Mouse (Mus musculus) midbrain, embryonic 14.5 days (tissue): Measurements from ENCODE around the gene March6. TPM values are rescaled to one million over a fixed set of nuclear protein-coding genes. Genes with fewer than 3 reads are reported as not detected.

Experiments used
- ATAC-seq: fragments of 200-750 bp; cut with Nextera tagmentation; 2 replicates; pipeline ENCODE4 v1.8.0; 2017; ENCODE audit warnings: moderate number of reproducible peaks, moderate library complexity; ENCODE audit not compliant: low FRiP score, low TSS enrichment
- DNase-seq: peaks from one replicate; pipeline ENCODE4 v3.0.0-alpha.2; 2015
- H3K27ac ChIP-seq: fragments of 300-500 bp; sonication (generic); replicated peaks from 2 replicates; pipeline ENCODE4 v1.5.1; 2014; ENCODE audit warnings: mild to moderate bottlenecking, low read depth, low read length, moderate library complexity
- H3K27me3 ChIP-seq: fragments of 300-500 bp; sonication (generic); 2 replicates; pipeline ENCODE4 v1.6.1; 2014; ENCODE audit warnings: low read length, control low read depth, mixed read lengths; ENCODE audit not compliant: control insufficient read depth, insufficient read depth
- H3K36me3 ChIP-seq: fragments of 300-500 bp; sonication (generic); 2 replicates; pipeline ENCODE4 v1.6.1; 2014; ENCODE audit warnings: low read length, control low read depth; ENCODE audit not compliant: control insufficient read depth, insufficient read depth
- H3K4me1 ChIP-seq: fragments of 300-500 bp; sonication (generic); 2 replicates; pipeline ENCODE4 v1.6.1; 2014; ENCODE audit warnings: mild to moderate bottlenecking, antibody characterized with exemption, low read length, control low read depth; ENCODE audit not compliant: control insufficient read depth, insufficient read depth
- H3K4me2 ChIP-seq: fragments of 300-500 bp; sonication (generic); 2 replicates; pipeline ENCODE4 v1.6.1; 2014; ENCODE audit warnings: mild to moderate bottlenecking, low read length, moderate library complexity
- H3K4me3 ChIP-seq: fragments of 300-500 bp; sonication (generic); replicated peaks from 2 replicates; pipeline ENCODE4 v1.5.1; 2014; ENCODE audit warnings: low read depth, low read length
- H3K9ac ChIP-seq: fragments of 300-500 bp; sonication (generic); replicated peaks from 2 replicates; pipeline ENCODE4 v1.6.1; 2014; ENCODE audit warnings: mild to moderate bottlenecking, low read length, moderate library complexity
- H3K9me3 ChIP-seq: fragments of 300-500 bp; sonication (generic); 2 replicates; pipeline ENCODE4 v1.6.1; 2016; ENCODE audit warnings: low read length, control low read depth, mixed read lengths; ENCODE audit not compliant: control insufficient read depth
- WGBS: fragments of 180-500 bp; shearing (Covaris S2); extraction: QIAGEN DNeasy Blood & Tissue Kit; methylation state at CpG from one replicate; pipeline ENCODE4 v1.1.7; 2014; 5-methylcytosine and 5-hydroxymethylcytosine counted together
- polyA plus RNA-seq: library from polyadenylated mRNA; unstranded; fragments of >200 nt; fragmentation: Nextera tagmentation; extraction: Ambion mirVana; gene quantifications from 2 replicates; pipeline ENCODE4 v1.2.1, GENCODE M21; 2014

The March6 gene
- polyA plus RNA-seq, 1 experiment from 2014 or later: 117 TPM

DNA sequence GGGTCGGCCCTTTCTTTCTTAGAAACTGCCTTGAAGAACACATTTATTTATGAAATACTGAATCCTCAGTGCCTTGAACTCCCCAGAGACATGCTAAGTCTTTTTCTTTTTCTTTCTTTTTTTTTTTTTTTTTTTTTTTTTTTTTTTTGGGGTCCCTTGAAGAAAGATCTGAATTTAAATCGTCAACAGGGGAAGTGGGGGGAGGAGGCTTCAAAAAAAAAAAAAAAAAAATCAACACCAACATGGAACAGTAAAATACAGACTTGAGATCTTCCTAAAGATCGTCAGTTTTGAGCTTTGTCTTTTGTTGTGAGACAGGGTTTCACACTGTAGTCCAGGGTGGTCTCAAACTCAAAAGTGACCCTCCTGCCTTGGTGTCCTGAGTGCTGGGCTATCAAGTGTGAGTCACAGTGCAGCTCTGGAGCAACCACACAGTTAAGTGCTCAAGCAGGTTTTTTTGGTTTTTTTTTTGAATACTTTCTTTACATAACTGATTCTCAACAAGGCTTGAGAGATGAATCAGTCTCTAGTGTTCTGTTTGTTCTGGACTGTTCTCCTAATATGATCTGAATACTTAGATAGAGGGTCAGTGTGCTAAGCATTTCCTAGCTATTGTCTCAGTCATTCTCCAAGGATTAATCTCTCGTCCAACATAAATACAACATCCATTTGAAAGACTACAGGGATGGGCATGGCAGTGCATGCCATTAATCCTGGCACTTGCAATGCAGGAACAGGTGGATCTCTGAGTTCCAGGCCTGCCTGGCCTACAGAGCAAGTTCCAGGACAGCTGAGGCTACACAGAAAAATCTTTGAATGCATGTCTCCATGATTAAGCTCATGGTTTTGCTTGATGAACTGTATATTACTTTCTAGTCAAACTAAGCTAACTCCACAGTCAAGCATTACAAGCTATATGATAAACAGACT is 57.9 kb downstream of the March6 start:
- Histone ChIP-seq H3K9ac (no peak overlapping the region), H3K27me3 (no peaks in the 10 kb centered on the region), H3K4me3 (no peak overlapping the region), H3K4me2 (no peak overlapping the region), H3K36me3 (peaks cover 62% of the 10 kb centered on the region), H3K27ac (no peak overlapping the region), H3K4me1 (no peaks in the 10 kb centered on the region), H3K9me3 (no peaks in the 10 kb centered on the region)
- ATAC-seq (no peak), DNase-seq (no peak)
- WGBS: 71% methylated on average over 4 of the region's 4 CpGs

DNA sequence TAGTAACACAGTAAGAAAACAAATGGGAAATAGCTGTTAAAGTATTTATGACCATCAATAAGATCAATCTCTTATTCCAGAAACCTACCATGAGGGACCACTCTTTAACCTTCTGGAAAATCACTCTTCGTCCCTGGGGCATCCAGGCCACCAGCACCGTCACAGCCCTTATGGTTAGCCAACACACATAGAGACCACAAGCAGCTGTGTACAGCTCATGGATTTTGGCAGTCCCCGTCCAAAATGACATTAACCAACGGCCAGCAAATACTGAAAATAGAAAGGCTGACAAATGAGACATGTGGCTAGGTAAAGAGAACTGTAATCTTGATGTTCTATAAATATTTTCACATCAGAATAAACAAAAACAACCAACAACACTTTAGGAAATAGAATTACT is 59.3 kb downstream of the March6 start:
- H3K9ac ChIP-seq: no peak overlapping the region
- no peaks in the 10 kb centered on the region for H3K27me3 ChIP-seq
- WGBS: 91% methylated on average over 4 of the region's 4 CpGs
- H3K4me3 ChIP-seq: no peak overlapping the region
- H3K36me3 ChIP-seq: peaks cover 63% of the 10 kb centered on the region
- no peak overlapping the region for H3K4me2 ChIP-seq
- no peak for DNase-seq
- H3K9me3 ChIP-seq: no peaks in the 10 kb centered on the region
- H3K27ac ChIP-seq: no peak overlapping the region
- no peaks in the 10 kb centered on the region for H3K4me1 ChIP-seq
- ATAC-seq: no peak

DNA sequence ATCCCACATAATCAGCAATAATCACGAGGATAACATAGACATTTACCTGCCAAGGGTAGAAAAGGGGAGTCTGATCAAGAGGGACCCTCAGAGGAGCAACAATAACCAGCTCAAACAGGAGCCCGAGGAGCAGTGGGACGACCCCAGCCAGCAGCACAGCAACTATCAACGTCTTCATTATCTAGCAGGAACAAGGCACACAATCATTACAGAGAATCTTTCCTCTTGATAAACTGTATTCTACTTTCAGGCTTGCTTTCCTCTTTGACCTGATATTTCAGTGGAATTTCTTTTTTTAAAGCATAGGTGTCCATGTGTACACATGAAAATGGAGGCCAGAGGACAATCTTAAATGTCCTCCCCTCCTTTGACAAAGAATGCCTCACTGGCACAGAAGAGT is 61.4 kb downstream of the March6 start:
- no peaks in the 10 kb centered on the region for H3K9me3 ChIP-seq
- peaks cover 72% of the 10 kb centered on the region for H3K36me3 ChIP-seq
- no peaks in the 10 kb centered on the region for H3K27me3 ChIP-seq
- H3K9ac ChIP-seq: no peak overlapping the region
- no peaks in the 10 kb centered on the region for H3K4me1 ChIP-seq
- H3K4me2 ChIP-seq: no peak overlapping the region
- 77% methylated on average over 4 of the region's 4 CpGs for WGBS
- H3K27ac ChIP-seq: no peak overlapping the region
- ATAC-seq (no peak), DNase-seq (no peak)
- no peak overlapping the region for H3K4me3 ChIP-seq

DNA sequence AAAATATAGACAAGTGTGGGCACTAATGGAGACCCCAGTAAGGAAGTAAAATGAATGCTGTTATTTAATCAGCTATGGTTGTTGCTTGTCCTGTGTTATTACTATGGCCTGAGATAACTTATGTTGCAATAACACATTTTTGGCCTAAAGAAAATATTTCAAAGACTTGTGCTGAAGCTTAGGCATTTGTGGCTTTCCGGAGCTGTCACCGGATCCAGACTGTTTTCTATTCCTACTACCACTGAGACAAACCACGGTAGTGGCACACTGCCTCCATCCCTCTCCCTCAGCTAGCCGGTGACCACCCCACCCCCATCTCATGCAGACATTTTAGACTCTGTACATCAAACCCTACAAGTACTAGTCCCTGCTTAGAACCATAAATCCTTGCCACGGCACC is 62.0 kb downstream of the March6 start:
- Histone ChIP-seq H3K27ac (no peak overlapping the region), H3K36me3 (peaks cover 73% of the 10 kb centered on the region), H3K4me3 (no peak overlapping the region), H3K4me2 (no peak overlapping the region), H3K27me3 (no peaks in the 10 kb centered on the region), H3K9ac (no peak overlapping the region), H3K9me3 (no peaks in the 10 kb centered on the region), H3K4me1 (no peaks in the 10 kb centered on the region)
- no peak for ATAC-seq
- DNase-seq: no peak
- 94% methylated on average over 5 of the region's 5 CpGs for WGBS

DNA sequence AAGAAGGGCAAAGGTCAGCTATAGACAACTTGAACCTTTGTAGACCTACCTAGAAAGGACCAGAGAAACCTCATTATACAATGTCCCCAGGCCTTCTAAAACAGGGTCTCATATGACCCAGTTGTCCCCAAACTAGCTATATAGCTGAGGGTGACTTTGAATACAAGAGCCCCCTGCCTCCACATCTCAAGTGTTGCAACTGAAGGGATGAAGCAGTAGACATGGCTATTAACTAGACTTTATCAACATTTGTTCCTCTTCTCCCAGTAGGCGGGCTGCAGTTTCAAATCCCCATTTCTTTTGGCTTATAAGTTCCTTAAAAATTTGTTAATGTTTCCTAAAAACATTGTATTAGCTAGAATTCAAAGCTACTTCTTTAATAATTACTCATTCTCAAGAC is 64.1 kb downstream of the March6 start:
- DNase-seq (no peak), ATAC-seq (no peak)
- Histone ChIP-seq H3K27me3 (no peaks in the 10 kb centered on the region), H3K4me1 (no peaks in the 10 kb centered on the region), H3K36me3 (peaks cover 85% of the 10 kb centered on the region), H3K27ac (no peak overlapping the region), H3K9ac (no peak overlapping the region), H3K4me2 (no peak overlapping the region), H3K4me3 (no peak overlapping the region), H3K9me3 (no peaks in the 10 kb centered on the region)
- WGBS: 94% methylated on average over 1 of the region's 1 CpGs

DNA sequence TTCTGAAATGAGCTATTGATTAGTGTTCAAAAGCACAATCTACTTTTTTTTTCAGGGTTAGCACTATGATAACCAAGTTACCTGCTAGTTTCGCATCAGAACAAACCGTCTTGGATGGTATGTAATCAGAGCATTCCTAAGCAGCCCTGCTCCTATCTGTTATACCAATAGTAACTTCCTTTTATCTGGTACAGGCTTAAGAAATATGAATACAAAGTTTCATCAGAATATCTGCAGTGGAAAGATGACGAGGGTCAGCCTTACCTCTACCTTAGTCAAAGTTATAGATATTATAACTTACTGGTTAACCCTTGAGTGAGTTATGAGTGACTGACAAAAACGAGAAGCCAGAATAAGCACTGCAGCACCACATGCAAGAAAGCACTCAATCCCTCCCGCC is 64.6 kb downstream of the March6 start:
- Histone ChIP-seq H3K4me2 (no peak overlapping the region), H3K27me3 (no peaks in the 10 kb centered on the region), H3K9me3 (no peaks in the 10 kb centered on the region), H3K27ac (no peak overlapping the region), H3K4me3 (no peak overlapping the region), H3K4me1 (no peaks in the 10 kb centered on the region), H3K9ac (no peak overlapping the region), H3K36me3 (peaks cover 90% of the 10 kb centered on the region)
- no peak for DNase-seq
- 91% methylated on average over 5 of the region's 5 CpGs for WGBS
- ATAC-seq: no peak

DNA sequence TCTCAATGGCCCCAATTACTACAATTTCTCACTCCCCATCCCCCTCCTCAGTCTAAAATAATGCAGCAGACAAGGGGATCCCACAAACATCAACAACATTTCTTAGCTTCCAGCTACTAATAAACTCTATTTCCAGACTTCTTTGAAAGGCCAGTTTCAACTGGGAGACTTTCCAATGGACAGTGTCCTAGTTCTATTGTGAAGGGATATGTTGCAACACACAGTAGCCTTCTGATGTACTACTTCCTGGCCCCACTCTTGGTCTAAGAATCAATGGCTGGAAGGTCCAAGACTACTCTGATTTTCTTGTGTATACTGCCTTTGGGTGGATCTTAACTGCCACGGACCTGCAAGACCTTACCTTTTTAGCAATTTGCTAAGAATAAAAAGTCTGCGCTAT is 65.0 kb downstream of the March6 start:
- Histone ChIP-seq H3K27me3 (no peaks in the 10 kb centered on the region), H3K4me3 (no peak overlapping the region), H3K9ac (no peak overlapping the region), H3K27ac (no peak overlapping the region), H3K4me2 (no peak overlapping the region), H3K36me3 (peaks cover 90% of the 10 kb centered on the region), H3K9me3 (no peaks in the 10 kb centered on the region), H3K4me1 (no peaks in the 10 kb centered on the region)
- no peak for ATAC-seq
- no peak for DNase-seq
- WGBS: over 99% methylated on average over 2 of the region's 2 CpGs

DNA sequence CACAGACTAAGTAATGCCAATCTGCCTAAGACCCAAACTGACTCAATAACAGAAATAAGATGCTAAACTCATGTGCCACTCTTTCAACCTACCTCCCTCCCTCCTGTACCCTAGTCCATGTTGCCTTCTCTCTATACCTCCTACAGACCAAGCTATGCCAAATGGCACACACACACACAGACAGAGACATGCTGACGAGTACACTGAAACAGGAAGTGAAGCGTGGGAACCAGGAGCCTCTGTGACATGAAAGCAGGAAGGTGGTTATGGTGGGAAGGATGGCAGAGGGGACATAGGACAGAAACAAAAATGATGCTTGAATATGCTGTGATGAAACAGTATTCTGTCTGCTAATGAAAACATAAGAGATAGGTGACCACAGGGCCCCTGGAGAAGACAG is 70.3 kb downstream of the March6 start:
- no peak for ATAC-seq
- Histone ChIP-seq H3K9ac (no peak overlapping the region), H3K4me3 (no peak overlapping the region), H3K27me3 (no peaks in the 10 kb centered on the region), H3K9me3 (no peaks in the 10 kb centered on the region), H3K4me1 (no peaks in the 10 kb centered on the region), H3K36me3 (peaks cover 85% of the 10 kb centered on the region), H3K27ac (no peak overlapping the region), H3K4me2 (no peak overlapping the region)
- DNase-seq: no peak
- 88% methylated on average over 2 of the region's 2 CpGs for WGBS

DNA sequence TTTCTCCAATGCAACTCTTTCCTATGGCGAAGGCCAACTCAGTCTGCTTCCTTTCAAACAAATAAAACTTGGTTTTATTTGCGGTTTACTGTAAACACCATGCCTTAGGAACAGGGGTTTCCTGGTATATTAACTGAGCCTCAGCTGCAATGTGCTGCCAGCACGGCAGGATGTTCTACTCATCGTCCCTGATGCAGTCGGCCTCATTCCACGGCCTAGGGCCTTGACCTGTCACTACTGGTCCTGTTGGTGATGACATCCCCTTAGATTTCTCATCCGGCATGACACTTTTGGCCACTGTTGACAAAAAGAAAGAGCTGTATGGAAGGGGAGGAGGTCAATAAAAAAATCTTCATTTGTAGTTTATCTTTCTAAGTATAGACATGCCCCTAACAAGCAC is 72.8 kb downstream of the March6 start:
- Histone ChIP-seq H3K9me3 (no peaks in the 10 kb centered on the region), H3K27ac (no peak overlapping the region), H3K36me3 (peaks cover 60% of the 10 kb centered on the region), H3K27me3 (no peaks in the 10 kb centered on the region), H3K4me3 (no peak overlapping the region), H3K9ac (no peak overlapping the region), H3K4me2 (no peak overlapping the region), H3K4me1 (0 out of 2 replicates have a peak, but pooled peaks cover 2% of the 10 kb centered on the region)
- WGBS: 91% methylated on average over 7 of the region's 7 CpGs
- DNase-seq: no peak
- no peak for ATAC-seq
